Mouse (Mus musculus) liver, embryonic 14 days (tissue): Measurements from ENCODE around the gene Apoe. TPM values are rescaled to one million over a fixed set of nuclear protein-coding genes. Genes with fewer than 3 reads are reported as not detected.

Source experiments
- polyA plus RNA-seq: library from polyadenylated mRNA; depleted of rRNA; stranded (reverse); fragments of >200 nt; gene quantifications from 2 replicates; pipeline ENCODE4 v1.2.3, GENCODE M21; 2012; rRNA removed

Gene Apoe
- polyA plus RNA-seq = 2,192 and 2,254 TPM in 2 replicates

GRCm38 (mm10) chr7:19698907-19699826, at the start of gene Apoe:
Gene Apoe (minus strand): TSS chr7:19699188.

GRCm38 (mm10) chr7:19715239-19716054, 16.5 kb upstream of the Apoe start, which contains the start of gene Tomm40:
Gene Tomm40 (minus strand): TSS chr7:19715438.

GRCm38 (mm10) chr7:19691873-19692865, 6.8 kb downstream of the Apoe start, which contains the start of gene Apoc1:
Gene Apoc1 (minus strand): TSS chr7:19692660.

GRCm38 (mm10) chr7:19681202-19681694, 17.7 kb downstream of the Apoe start, which contains the start of the genes Gm44805 and Apoc4:
Gene Gm44805 (minus strand): TSS chr7:19681423.
Gene Apoc4 (minus strand): TSS chr7:19681479.

GRCm38 (mm10) chr7:19677872-19678271, 21.1 kb downstream of the Apoe start, which contains the start of gene Apoc2:
Gene Apoc2 (minus strand): TSS chr7:19677941.

GRCm38 (mm10) chr7:19664955-19665841, 33.8 kb downstream of the Apoe start, which contains the start of gene Clptm1:
Gene Clptm1 (minus strand): TSS chr7:19665033.

Other genes starting within 250 kb of the Apoe start
- 2.2 and 2.6 TPM in 2 replicates for gene Mark4, start 240.4 kb downstream of the Apoe start, polyA plus RNA-seq
- 1.7 and 1.9 TPM in 2 replicates for gene Exoc3l2, start 235.9 kb downstream of the Apoe start, polyA plus RNA-seq
- 1.8 and 2.1 TPM in 2 replicates for gene Bloc1s3, start 190.8 kb downstream of the Apoe start, polyA plus RNA-seq
- gene Trappc6a, start 190.8 kb downstream of the Apoe start, polyA plus RNA-seq = 19.8 and 25.1 TPM in 2 replicates
- 0.03 TPM in 2 replicates for gene Nkpd1, start 181.3 kb downstream of the Apoe start, polyA plus RNA-seq
- 17.7 and 19.6 TPM in 2 replicates for gene Ppp1r37, start 136.1 kb downstream of the Apoe start, polyA plus RNA-seq
- 0.66 and 0.83 TPM in 2 replicates for gene Zfp296, start 121.9 kb downstream of the Apoe start, polyA plus RNA-seq
- 29.5 and 35.4 TPM in 2 replicates for gene Gemin7, start 121.6 kb downstream of the Apoe start, polyA plus RNA-seq
- gene Clasrp, start 94.7 kb downstream of the Apoe start, polyA plus RNA-seq = 19.1 and 20.8 TPM in 2 replicates
- gene Relb, start 69.8 kb downstream of the Apoe start, polyA plus RNA-seq = 1.3 and 1.5 TPM in 2 replicates
- 19.1 and 22.8 TPM in 2 replicates for gene Clptm1, start 34.2 kb downstream of the Apoe start, polyA plus RNA-seq
- 439 and 482 TPM in 2 replicates for gene Apoc2, start 21.2 kb downstream of the Apoe start, polyA plus RNA-seq
- gene Gm44805, start 17.8 kb downstream of the Apoe start, polyA plus RNA-seq = 2.8 and 3.9 TPM in 2 replicates
- 77.5 and 93.8 TPM in 2 replicates for gene Apoc4, start 17.7 kb downstream of the Apoe start, polyA plus RNA-seq
- gene Apoc1, start 6.5 kb downstream of the Apoe start, polyA plus RNA-seq = 191 and 192 TPM in 2 replicates
- 46.5 and 58.9 TPM in 2 replicates for gene Tomm40, start 16.2 kb upstream of the Apoe start, polyA plus RNA-seq
- 7.6 and 8.0 TPM in 2 replicates for gene Nectin2, start 51.3 kb upstream of the Apoe start, polyA plus RNA-seq
- gene Bcam, start 71.8 kb upstream of the Apoe start, polyA plus RNA-seq = 5.7 and 6.1 TPM in 2 replicates
- gene Cblc, start 97.6 kb upstream of the Apoe start, polyA plus RNA-seq = 0.78 and 0.98 TPM in 2 replicates
- 2.6 TPM in 2 replicates for gene Bcl3, start 123.6 kb upstream of the Apoe start, polyA plus RNA-seq
- gene Gm19345, start 152.8 kb upstream of the Apoe start, polyA plus RNA-seq = 0.03 TPM in 1 of 2 replicates, not detected in the other
- 0.01 and 0.02 TPM in 2 replicates for gene Ceacam16, start 162.1 kb upstream of the Apoe start, polyA plus RNA-seq
- 0.01 TPM in 1 of 2 replicates, not detected in the other for gene Ceacam19, start 188.8 kb upstream of the Apoe start, polyA plus RNA-seq
- gene Pvr, start 222.0 kb upstream of the Apoe start, polyA plus RNA-seq = 2.3 TPM in 2 replicates